Mouse (Mus musculus) ES-E14 (cell line): ENCODE results near the gene Smad9. TPM values are rescaled to one million over a fixed set of nuclear protein-coding genes. Genes with fewer than 3 reads are reported as not detected.
A peak's percentile ranks its signal among the peaks of the same experiment; 100 is the strongest.

Source experiments
- DNase-seq: peaks from one replicate; pipeline ENCODE4 v3.0.0-alpha.2; 2013; ENCODE audit warnings: low read depth, low spot score
- H3K27ac ChIP-seq: 2 replicates; pipeline ENCODE4 v1.5.1; 2012; ENCODE audit warnings: low read depth, mild to moderate bottlenecking, low read length, moderate library complexity, mixed read lengths; ENCODE audit not compliant: poor library complexity, insufficient read depth, severe bottlenecking
- H3K36me3 ChIP-seq: 2 replicates; pipeline ENCODE4 v1.6.1; 2012; ENCODE audit warnings: mild to moderate bottlenecking, low read length, moderate library complexity, mixed read lengths; ENCODE audit not compliant: control insufficient read depth, poor library complexity, insufficient read depth, severe bottlenecking
- H3K4me1 ChIP-seq, 2 experiments: fragments of 150-350 bp in 1 of 2; sonication (generic) in 1 of 2; 2 replicates each; pipeline ENCODE4 v1.6.1; 2012; ENCODE audit warnings: low read length in 2 of 2, mild to moderate bottlenecking in 1 of 2, mixed read lengths in 1 of 2; ENCODE audit not compliant: control insufficient read depth in 2 of 2, insufficient read depth in 2 of 2, poor library complexity in 1 of 2
- H3K4me3 ChIP-seq, 2 experiments: fragments of 150-350 bp in 1 of 2; sonication (generic) in 1 of 2; 2 replicates each; pipeline ENCODE4 v1.5.1; 2012; ENCODE audit warnings: low read length in 2 of 2, low read depth in 1 of 2, mild to moderate bottlenecking in 1 of 2, mixed read lengths in 1 of 2; ENCODE audit not compliant: insufficient read depth in 1 of 2, poor library complexity in 1 of 2, severe bottlenecking in 1 of 2
- H3K9ac ChIP-seq: 2 replicates; pipeline ENCODE4 v1.6.1; 2012; ENCODE audit warnings: low read depth, mild to moderate bottlenecking, low read length, mixed read lengths; ENCODE audit not compliant: poor library complexity, insufficient read depth, severe bottlenecking
- H3K9me3 ChIP-seq: fragments of 150-350 bp; sonication (generic); 2 replicates; pipeline ENCODE4 v1.6.1; 2012; ENCODE audit warnings: low read depth, mild to moderate bottlenecking, low read length; ENCODE audit not compliant: control insufficient read depth, insufficient read depth
- CHD2 ChIP-seq: IDR thresholded peaks from 2 replicates; pipeline ENCODE4 v1.6.1; 2014; ENCODE audit warnings: mild to moderate bottlenecking, low read depth, low read length, inconsistent platforms
- HCFC1 ChIP-seq: IDR thresholded peaks from 2 replicates; pipeline ENCODE4 v1.6.1; 2012; ENCODE audit warnings: low read length, inconsistent platforms, borderline replicate concordance; ENCODE audit not compliant: insufficient read depth
- MAFK ChIP-seq: IDR thresholded peaks from 2 replicates; pipeline ENCODE4 v1.6.1; 2014; ENCODE audit warnings: mild to moderate bottlenecking, low read depth, low read length, inconsistent platforms; ENCODE audit not compliant: insufficient read depth
- ZC3H11A ChIP-seq: IDR thresholded peaks from 2 replicates; pipeline ENCODE4 v1.6.1; 2012; ENCODE audit warnings: low read depth, mild to moderate bottlenecking, inconsistent platforms, low read length, borderline replicate concordance
- ZNF384 ChIP-seq: IDR thresholded peaks from 2 replicates; pipeline ENCODE4 v1.6.1; 2012; ENCODE audit warnings: low read depth, low read length, inconsistent platforms
- in situ Hi-C, 2 experiments: fragments of 600-800 bp; cut with MboI; formaldehyde crosslinking; loops; one replicate each; pipeline ENCODE4 v1.15.1; 2025; ENCODE audit warnings: low sequenced_read_pairs in 2 of 2, inconsistent platforms in 1 of 2; ENCODE audit not compliant: unreplicated experiment in 2 of 2
- total RNA-seq: library from RNA; depleted of rRNA; stranded (reverse); fragments of 300-350 nt; gene quantifications from 2 replicates; pipeline ENCODE4 v1.2.3, GENCODE M21; 2012

The Smad9 gene
- total RNA-seq, 1 experiment = 0.54 TPM

DNA sequence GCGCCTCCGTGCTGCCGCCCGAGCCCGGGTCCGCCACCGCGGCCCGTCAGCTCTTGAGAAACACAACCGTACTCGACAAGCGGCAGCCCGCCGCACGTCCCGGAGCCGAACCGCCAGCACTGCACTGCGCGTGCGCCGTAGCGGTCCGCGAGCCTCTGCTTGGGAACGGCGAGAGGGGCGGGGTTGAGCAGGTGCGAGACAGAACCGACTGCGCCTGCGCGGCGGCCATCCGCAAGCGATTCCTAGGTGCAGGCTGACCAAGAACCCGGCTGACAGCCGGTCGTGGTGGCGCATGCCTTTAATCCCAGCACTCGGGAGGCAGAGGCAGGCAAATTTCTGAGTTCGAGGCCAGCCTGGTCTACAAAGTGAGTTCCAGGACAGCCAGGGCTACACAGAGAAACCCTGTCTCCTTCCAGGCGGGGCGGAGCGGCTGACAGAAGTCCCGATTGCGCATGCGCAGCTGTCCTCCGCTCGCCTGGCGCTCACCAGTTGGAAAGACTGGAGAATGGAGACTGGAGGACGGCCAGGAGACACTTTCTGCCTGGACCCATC is 52.4 kb downstream of the Smad9 start, which contains the start of gene Rfxap:
Gene Rfxap (minus strand): TSS at position 126 of the 552 bp plus-strand sequence.
- TF ChIP-seq HCFC1 (no peak; the same call in 1 of the 2 replicates), MAFK (no peak), ZNF384 (no peak), CHD2 (no peak), ZC3H11A (no peak)
- Histone ChIP-seq H3K9me3 (no peaks in the 10 kb centered on the region), H3K36me3 (peaks cover 3% of the 10 kb centered on the region; the same call in 1 of the 2 replicates), H3K4me1 (0 out of 4 replicates have a peak, but pooled peaks cover 0 to 3% of the 10 kb centered on the region in 2 experiments), H3K4me3 (peak within 1 kb of the TSS; percentile 71 to 73), H3K9ac (peak within 1 kb of the TSS; percentile 80), H3K27ac (no peak within 1 kb of the TSS)
- in situ Hi-C loops = loop anchor here in 1 of 2 experiments (25.0 kb wide), 1 partner anchor 255 kb away; the partner anchor contains the start of gene Ccna1
- peak; percentile 86 for DNase-seq

DNA sequence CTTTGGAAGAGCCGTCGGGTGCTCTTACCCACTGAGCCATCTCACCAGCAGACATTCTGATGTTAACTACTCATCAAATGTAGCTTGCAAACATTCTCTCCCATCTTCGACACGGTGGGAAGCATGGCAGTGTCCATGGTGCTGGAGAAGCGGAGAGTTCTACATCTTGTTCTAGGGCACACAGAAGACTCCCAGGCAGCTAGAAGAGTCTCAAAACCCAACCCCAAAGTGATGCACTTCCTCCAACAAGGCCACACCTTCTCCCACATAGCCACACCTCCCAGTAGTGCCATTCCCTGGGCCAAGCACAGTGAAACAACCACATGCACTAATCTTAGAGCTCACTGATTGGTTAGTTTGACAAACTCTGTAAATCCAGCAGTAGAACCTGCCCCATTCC is 53.7 kb downstream of the Smad9 start:
- H3K36me3 ChIP-seq = no peaks in the 10 kb centered on the region; the same call in 1 of the 2 replicates
- no peaks in the 10 kb centered on the region for H3K9me3 ChIP-seq
- H3K27ac ChIP-seq = no peak overlapping the region
- no peak overlapping the region for H3K4me3 ChIP-seq
- no peak for DNase-seq
- H3K9ac ChIP-seq = no peak overlapping the region
- in situ Hi-C loops = loop anchor here in 1 of 2 experiments (25.0 kb wide), 1 partner anchor 253 kb away; the partner anchor contains the start of gene Ccna1
- H3K4me1 ChIP-seq = 0 out of 4 replicates have a peak, but pooled peaks cover 0 to 3% of the 10 kb centered on the region in 2 experiments
- TF ChIP-seq HCFC1 (no peak), MAFK (no peak), ZC3H11A (no peak), ZNF384 (no peak), CHD2 (no peak)

DNA sequence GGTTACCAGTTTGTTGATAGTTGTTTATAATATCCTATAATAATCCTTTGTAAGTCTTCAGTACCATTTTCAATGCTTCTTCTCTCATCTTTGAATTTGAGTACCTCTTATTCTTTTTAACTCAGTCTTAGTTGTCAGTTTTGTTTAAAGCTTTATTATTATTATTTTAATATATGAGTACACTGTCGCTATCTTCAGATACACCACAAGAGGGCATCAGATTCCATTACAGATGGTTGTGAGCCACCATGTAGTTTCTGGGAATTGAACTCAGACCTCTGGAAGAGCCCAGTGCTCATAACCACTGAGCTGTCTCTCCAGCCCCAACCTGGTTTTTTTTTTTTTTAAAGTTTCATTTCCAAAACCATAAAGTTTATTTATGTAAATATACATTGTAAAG is 56.2 kb downstream of the Smad9 start:
- TF ChIP-seq ZNF384 (no peak), ZC3H11A (no peak), CHD2 (no peak)
- H3K27ac ChIP-seq = no peak overlapping the region
- H3K36me3 ChIP-seq = no peaks in the 10 kb centered on the region
- H3K4me1 ChIP-seq = 0 out of 4 replicates have a peak, but pooled peaks cover 0 to 3% of the 10 kb centered on the region in 2 experiments
- H3K9ac ChIP-seq = no peak overlapping the region
- in situ Hi-C loops = loop anchor here in 1 of 2 experiments (25.0 kb wide), 1 partner anchor 251 kb away; the partner anchor contains the start of gene Ccna1
- H3K4me3 ChIP-seq = no peak overlapping the region
- DNase-seq = no peak
- no peaks in the 10 kb centered on the region for H3K9me3 ChIP-seq

DNA sequence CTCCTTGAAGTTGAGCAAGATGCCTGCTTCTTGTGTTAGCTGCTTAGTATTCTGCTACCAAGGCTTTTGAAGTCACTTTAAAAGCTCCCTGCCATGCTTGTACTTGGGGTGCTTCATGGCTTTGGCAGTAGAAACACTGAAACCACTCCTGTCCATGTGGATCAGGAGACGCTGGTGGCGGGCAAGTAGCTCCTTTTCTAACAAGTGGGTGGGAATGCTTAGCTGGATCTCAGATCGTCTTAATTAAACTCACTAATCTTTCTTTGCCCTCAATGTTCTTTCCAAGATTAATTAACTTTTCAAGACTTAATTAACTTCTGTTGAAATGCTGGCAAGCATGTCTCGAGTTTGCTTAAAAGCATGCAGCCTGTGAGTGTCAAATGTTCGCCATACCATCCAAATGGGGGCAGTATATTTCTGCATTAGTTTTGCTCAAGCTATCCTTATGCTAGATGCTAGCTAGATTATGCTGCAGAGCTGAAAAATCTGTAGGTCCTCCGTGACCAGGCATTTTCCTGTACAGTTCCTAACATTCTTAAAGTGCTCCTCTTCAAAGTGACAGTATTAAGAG is 58.1 kb downstream of the Smad9 start:
- no peaks in the 10 kb centered on the region for H3K4me1 ChIP-seq
- in situ Hi-C loops = loop anchor here in 1 of 2 experiments (25.0 kb wide), 1 partner anchor 249 kb away; the partner anchor contains the start of gene Ccna1
- no peak overlapping the region for H3K27ac ChIP-seq
- no peak overlapping the region for H3K4me3 ChIP-seq
- H3K9me3 ChIP-seq = no peaks in the 10 kb centered on the region
- no peaks in the 10 kb centered on the region for H3K36me3 ChIP-seq
- no peak overlapping the region for H3K9ac ChIP-seq
- no peak for TF ChIP-seq ZNF384
- TF ChIP-seq HCFC1 = no peak
- no peak for TF ChIP-seq CHD2
- TF ChIP-seq ZC3H11A = no peak
- TF ChIP-seq MAFK = no peak
- DNase-seq = no peak
